Mouse (Mus musculus): ENCODE results near the gene Pbx3. TPM values are rescaled to one million over a fixed set of nuclear protein-coding genes. Genes with fewer than 3 reads are reported as not detected.
A peak's percentile ranks its signal among the peaks of the same experiment; 100 is the strongest.

The Pbx3 gene
- total RNA-seq, 2 experiments from 2014 or later, result 24.7 to 35.9 TPM

DNA sequence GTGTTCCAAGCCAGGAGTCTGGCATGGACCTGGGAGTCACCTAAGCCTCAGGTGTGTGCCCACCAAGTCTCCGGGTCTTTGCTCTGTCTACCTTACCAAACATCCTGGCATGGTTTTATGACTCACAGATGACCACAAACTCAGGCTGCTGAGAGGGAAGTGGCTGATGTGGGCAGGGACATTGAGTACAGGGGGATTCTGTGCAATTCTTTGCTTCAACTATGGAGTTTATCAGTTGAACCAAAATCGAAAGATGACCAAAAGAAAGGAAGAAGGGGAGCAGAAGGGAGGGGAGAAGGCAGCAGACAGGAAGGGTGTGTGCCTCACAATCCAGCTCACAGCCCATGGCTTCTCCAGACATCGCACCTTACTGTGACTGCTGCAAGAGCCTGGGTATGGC is 210.5 kb downstream of the Pbx3 start:
- intact Hi-C loops (cut with DNase I), result no loop called here

DNA sequence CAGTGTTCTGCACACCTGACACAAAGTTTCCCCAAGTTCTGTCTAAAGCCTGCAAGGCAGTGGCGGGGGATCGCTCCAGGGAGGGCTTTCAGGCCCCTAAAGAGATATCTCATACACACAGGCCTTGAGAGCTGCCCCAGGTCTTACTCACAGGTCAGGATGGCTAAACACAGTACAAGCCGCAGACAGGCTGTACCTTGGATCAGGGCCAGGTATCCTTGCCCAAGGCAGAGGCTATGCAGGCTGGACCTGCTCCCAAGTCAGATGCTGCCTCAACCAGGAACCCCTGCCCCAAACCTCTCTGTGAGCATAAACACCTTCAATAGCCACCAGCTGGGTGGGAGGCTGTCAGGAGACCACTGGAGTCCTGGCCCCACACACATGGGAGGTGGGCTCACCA is 215.2 kb downstream of the Pbx3 start:
- intact Hi-C loops (cut with DNase I), result no loop called here

More for the DNA sequence above, 210.5 kb downstream of the Pbx3 start:
- no peak for DNase-seq

GRCm38 (mm10) chr2:34154833-34155232 is 218.1 kb downstream of the Pbx3 start:
- intact Hi-C loops (cut with DNase I), result no loop called here
- no peak for DNase-seq

More for the DNA sequence above, 215.2 kb downstream of the Pbx3 start:
- DNase-seq, result no peak

- intact Hi-C loops (cut with DNase I), result no loop called here
- no peak for DNase-seq
Measured at GRCm38 (mm10) chr2:34153336-34153735, 219.6 kb downstream of the Pbx3 start.

DNA sequence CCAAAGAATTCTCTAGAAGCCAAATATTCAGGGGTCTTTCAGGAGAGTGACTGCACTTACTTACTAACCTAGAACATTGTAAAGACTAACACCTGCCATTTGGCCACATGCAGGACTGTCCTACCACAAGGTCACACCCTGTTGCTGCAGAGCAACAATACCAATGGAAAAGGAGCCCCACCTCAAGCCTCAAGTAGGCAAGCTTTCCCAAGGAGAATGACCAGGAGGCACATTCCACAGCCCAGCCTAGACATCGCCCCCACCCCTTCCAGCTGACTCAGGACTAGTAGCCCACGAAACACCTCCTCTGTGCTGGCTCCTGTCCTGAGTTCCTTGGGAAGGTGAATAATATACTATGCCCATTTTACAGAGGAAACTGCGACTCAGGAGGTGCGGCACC is 222.4 kb downstream of the Pbx3 start:
- DNase-seq, result no peak
- intact Hi-C loops (cut with DNase I), result no loop called here

GRCm38 (mm10) chr2:34148214-34148613 is 224.7 kb downstream of the Pbx3 start:
- no peak for DNase-seq
- intact Hi-C loops (cut with DNase I), result no loop called here

DNA sequence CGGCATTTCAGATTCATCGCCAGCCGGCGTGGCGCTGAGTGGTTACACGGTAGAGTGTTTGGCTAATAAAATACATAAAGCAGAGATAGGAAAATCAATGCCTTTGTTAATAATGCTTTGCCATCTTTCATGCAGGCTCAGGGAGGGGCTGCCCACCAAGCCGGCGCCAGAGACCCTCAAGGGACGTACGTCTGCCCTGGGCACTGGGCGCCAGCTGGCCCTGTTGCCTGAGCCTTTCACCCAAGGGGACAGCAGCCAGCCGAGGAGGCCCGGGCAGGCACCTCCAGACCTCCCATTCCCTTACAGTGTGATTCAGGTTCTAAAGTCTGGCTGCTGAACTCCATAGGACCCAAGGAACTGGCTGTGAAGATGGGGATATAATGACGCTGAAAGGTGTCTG is 225.5 kb downstream of the Pbx3 start:
- peak; percentile 34 for DNase-seq
- intact Hi-C loops (cut with DNase I), result no loop called here

- intact Hi-C loops (cut with DNase I), result no loop called here
- peak; percentile 81 for DNase-seq
Measured at GRCm38 (mm10) chr2:34147036-34147435, 225.9 kb downstream of the Pbx3 start.

GRCm38 (mm10) chr2:34146431-34146830 is 226.5 kb downstream of the Pbx3 start:
- no peak for DNase-seq
- intact Hi-C loops (cut with DNase I), result no loop called here

- intact Hi-C loops (cut with DNase I), result no loop called here
Measured at GRCm38 (mm10) chr2:34139470-34140158, 233.3 kb downstream of the Pbx3 start.

GRCm38 (mm10) chr2:34135316-34135715 is 237.6 kb downstream of the Pbx3 start:
- DNase-seq, result peak; percentile 20
- intact Hi-C loops (cut with DNase I), result no loop called here

More at GRCm38 (mm10) chr2:34139470-34140158, 233.3 kb downstream of the Pbx3 start:
- no peak for DNase-seq

DNA sequence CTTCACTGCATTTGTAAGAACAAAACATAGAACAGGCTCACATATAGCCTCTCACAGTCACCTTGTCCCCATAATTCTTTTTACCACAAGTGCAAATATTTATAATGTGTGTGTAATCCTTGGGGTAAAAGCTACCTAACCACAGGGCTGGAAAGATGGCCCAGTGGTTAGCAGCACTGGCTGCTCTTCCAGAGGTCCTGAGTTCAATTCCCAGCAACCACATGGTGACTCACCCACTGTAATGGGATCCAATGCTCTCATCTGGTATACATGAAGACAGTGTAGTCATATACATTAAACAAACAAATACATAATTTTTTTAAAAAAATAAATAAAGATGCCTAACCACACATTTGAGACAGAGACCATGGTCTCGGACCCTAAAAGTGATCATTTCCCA is 240.2 kb downstream of the Pbx3 start:
- DNase-seq, result no peak

DNA sequence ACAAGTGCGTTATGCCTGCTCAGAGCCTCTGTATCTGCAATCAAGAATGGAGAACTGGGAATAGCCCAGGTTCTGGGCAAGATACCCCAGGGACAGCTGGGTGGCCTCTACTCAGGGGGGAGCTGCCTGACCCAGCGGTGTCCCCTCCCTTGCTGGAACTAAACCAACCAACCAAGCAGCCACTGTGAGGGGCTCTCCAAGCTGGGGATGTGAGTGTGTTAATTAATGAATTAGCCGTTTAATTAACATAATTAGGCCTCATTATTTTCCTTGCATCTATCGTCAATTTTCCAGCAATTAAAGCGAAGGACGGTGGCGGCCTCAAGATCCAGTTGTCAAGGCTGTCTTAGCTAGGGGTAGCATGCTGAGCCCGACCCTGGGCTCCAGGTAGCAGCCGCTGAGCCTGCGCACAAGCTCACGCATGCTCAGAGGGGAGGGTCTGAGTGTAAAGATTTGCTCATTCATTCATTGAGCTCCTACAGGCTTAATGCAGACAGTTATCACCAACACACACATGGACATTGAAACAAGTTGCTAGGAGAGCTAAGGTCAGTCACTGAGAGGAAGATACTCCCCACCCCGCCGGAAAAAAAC is 243.2 kb downstream of the Pbx3 start:
- DNase-seq, result no peak
- intact Hi-C loops (cut with DNase I), result no loop called here

More for the DNA sequence above, 240.2 kb downstream of the Pbx3 start:
- intact Hi-C loops (cut with DNase I), result no loop called here

GRCm38 (mm10) chr2:34127871-34128270 is 245.1 kb downstream of the Pbx3 start:
- intact Hi-C loops (cut with DNase I), result no loop called here
- no peak for DNase-seq

DNA sequence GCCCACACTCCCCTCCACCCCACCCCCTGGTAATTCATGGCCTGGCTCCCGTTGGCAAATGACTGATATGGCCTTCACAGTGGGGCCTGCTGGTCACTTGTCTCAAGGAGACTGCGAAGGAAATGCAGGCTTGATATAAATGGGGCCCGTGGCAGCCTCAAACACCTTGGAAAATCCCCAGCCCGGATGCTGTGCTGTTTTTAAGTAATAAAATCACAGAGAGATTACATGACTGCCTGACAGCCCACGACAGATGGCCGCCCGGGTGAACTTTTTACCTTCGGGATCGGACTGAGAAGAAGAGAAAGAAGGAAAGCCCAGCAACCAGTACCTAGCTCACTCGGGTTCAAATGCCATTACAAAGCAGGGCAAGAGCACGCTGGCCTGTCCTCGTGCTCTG is 249.0 kb downstream of the Pbx3 start:
- intact Hi-C loops (cut with DNase I), result no loop called here
- no peak for DNase-seq

Other genes starting within 250 kb of the Pbx3 start
- gene Mapkap1, start 33.6 kb upstream of the Pbx3 start, total RNA-seq (2021), result 10 to 100 TPM; 81.2 to 81.3 TPM